Mouse (Mus musculus) brain, embryonic 14.5 days (tissue): Measurements from ENCODE around the gene Mgat4e.

Experiments used
- CTCF ChIP-seq: fragments of 200-500 bp; IDR thresholded peaks from 2 replicates; pipeline ENCODE4 v1.5.1; 2012; ENCODE audit warnings: inconsistent platforms, mild to moderate bottlenecking, moderate library complexity, borderline replicate concordance; ENCODE audit not compliant: insufficient read depth, insufficient read length; ENCODE audit errors: extremely low read depth
- POLR2A ChIP-seq: fragments of 200-500 bp; IDR thresholded peaks from 2 replicates; pipeline ENCODE4 v1.6.1; 2012; ENCODE audit warnings: mild to moderate bottlenecking, inconsistent platforms, borderline replicate concordance; ENCODE audit not compliant: poor library complexity, insufficient read depth, insufficient read length, severe bottlenecking; ENCODE audit errors: extremely low read depth

GRCm38 (mm10) chr1:134589676-134590075 is 40.2 kb upstream of the Mgat4e start:
- no peak for TF ChIP-seq POLR2A
- TF ChIP-seq CTCF, result no peak
